Mouse (Mus musculus) spleen, postnatal 10 days (tissue): ENCODE measurements at regions not wholly inside any gene's neighbourhood (a gene's known extent, or its start where the extent isn't known, plus 50 kb on each side); places are given as distances from the start of the nearest gene placed in this dataset.

Experiments used
- DNase-seq, 2 experiments: peaks; one replicate each; pipeline ENCODE4 v3.0.0; 2021 to 2022; ENCODE audit warnings: low spot score in 2 of 2

DNA sequence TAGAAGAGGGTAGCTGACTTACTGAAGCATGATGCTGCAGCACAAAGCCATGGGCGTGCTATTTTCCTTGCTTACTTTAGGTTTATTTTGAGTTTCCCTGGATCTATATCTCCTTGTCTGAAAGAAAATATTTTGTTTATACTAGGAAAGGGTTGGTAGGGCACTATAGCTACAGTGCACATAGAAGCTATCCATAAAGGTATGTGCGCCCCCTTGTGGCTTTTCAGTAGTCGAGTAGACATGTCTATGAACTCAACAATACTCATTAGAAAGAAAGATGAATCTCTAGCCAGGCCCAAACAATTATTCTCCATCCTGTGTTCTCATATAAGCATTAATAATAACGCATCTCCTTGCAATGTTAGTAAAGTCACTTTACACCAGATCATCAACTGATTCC is 114.3 kb downstream of the Rab38 start:
- DNase-seq: peak; percentile 10 to 74

- DNase-seq: no peak
Observed at GRCm38 (mm10) chr7:88544976-88545654, 115.0 kb downstream of the Rab38 start.

- DNase-seq: no peak
Observed at GRCm38 (mm10) chr7:88575073-88575472, 145.0 kb downstream of the Rab38 start.

- DNase-seq: no peak
Observed at GRCm38 (mm10) chr7:88600781-88601180, 170.7 kb downstream of the Rab38 start.
